Mouse (Mus musculus): ENCODE measurements around the gene Plbd2. TPM values are rescaled to one million over a fixed set of nuclear protein-coding genes. Genes with fewer than 3 reads are reported as not detected.

Plbd2 gene
- polyA plus RNA-seq, 1 experiment from 2014 or later: 41.8 TPM

DNA sequence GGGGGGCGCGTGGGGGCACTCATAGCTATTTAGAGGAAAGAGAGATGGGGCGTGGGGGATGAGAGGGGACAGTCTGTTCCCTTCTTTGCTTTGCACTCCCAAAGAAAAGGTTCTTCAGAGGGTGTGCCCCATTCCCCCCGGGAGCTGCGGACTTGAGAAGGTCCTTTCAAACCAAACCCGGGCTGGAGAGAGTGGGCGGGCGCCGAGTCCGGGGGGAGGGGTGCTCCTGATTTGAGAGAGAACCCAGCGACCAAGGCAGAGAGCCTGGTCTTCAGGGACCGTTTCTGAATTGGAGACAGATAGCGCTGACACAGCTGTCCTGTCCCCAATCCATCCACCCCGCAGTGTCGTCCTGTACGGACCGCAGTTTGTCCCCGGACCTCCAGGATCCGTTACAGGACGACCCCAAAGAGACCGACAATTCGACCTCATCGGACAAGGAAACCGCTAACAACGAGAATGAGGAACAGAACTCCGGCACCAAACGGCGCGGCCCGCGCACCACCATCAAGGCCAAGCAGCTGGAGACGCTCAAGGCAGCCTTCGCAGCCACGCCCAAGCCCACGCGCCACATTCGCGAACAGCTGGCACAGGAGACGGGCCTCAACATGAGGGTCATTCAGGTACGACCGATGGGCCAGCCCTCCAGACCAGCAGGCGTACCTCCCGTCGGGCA lies 68.3 kb downstream of the Plbd2 start:
- Histone ChIP-seq H3K27me3 (replicated peaks) (peaks cover 79% of the 10 kb centered on the region), H3K4me1 (peaks cover 23% of the 10 kb centered on the region), H3K27ac (replicated peaks) (peak overlapping the region; percentile 79), H3K4me2 (peak overlapping the region; percentile 55), H3K36me3 (no peaks in the 10 kb centered on the region), H3K9me3 (replicated peaks) (no peaks in the 10 kb centered on the region), H3K9ac (replicated peaks) (peak overlapping the region; percentile 65), H3K4me3 (replicated peaks) (peak overlapping the region; percentile 54)
- no peak for ATAC-seq (ENCODE audit: low FRiP score)
- under 1% methylated on average over 44 of the region's 44 CpGs for WGBS

DNA sequence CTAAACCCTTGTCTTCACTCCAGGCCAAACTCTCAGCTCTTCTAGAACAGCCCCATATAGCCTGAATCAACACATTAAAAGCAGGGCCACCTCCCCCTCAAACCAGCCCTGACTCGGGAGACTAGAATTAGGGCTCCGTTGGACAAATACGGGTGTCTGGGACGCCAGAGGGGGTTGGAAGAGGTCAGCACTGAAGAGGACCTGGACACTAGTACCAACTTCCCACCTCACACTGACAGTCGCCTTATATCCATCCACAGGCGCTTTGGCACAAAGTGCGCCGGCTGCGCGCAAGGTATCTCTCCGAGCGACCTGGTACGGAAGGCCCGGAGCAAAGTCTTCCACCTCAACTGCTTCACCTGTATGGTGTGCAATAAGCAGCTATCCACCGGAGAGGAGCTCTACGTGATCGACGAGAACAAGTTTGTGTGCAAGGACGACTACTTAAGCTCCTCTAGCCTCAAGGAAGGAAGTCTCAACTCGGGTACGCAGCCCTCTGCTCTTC lies 69.1 kb downstream of the Plbd2 start:
- no peak for ATAC-seq (ENCODE audit: low FRiP score)
- H3K4me3 ChIP-seq (replicated peaks): peak overlapping the region; percentile 54
- no peaks in the 10 kb centered on the region for H3K36me3 ChIP-seq
- H3K4me1 ChIP-seq: peaks cover 15% of the 10 kb centered on the region
- under 1% methylated on average over 21 of the region's 21 CpGs for WGBS
- H3K4me2 ChIP-seq: peak overlapping the region; percentile 55
- peak overlapping the region; percentile 65 for H3K9ac ChIP-seq (replicated peaks)
- H3K27ac ChIP-seq (replicated peaks): peak overlapping the region; percentile 79
- H3K9me3 ChIP-seq (replicated peaks): no peaks in the 10 kb centered on the region
- H3K27me3 ChIP-seq (replicated peaks): peaks cover 78% of the 10 kb centered on the region

Other genes starting within 250 kb of the Plbd2 start
- gene Lhx5, start 71.9 kb downstream of the Plbd2 start, polyA plus RNA-seq (2015; fragmentation: Nextera tagmentation; extraction: Ambion mirVana): 18.7 and 22.4 TPM in 2 replicates
- gene Sdsl, start 30.8 kb downstream of the Plbd2 start, polyA plus RNA-seq (2015; fragmentation: Nextera tagmentation; extraction: Ambion mirVana): 7.9 TPM in 2 replicates
- gene Sds, start 27.1 kb downstream of the Plbd2 start, polyA plus RNA-seq (2015; fragmentation: Nextera tagmentation; extraction: Ambion mirVana): not detected in 2 replicates
- gene Slc8b1, start 7.5 kb upstream of the Plbd2 start, polyA plus RNA-seq (2015; fragmentation: Nextera tagmentation; extraction: Ambion mirVana): 2.8 and 4.4 TPM in 2 replicates
- gene Tpcn1, start 85.0 kb upstream of the Plbd2 start, polyA plus RNA-seq (2015; fragmentation: Nextera tagmentation; extraction: Ambion mirVana): 20.9 and 21.7 TPM in 2 replicates
- gene Iqcd, start 85.4 kb upstream of the Plbd2 start, polyA plus RNA-seq (2015; fragmentation: Nextera tagmentation; extraction: Ambion mirVana): 1.3 and 1.5 TPM in 2 replicates
- 29.4 and 34.0 TPM in 2 replicates for gene Rita1, start 109.0 kb upstream of the Plbd2 start, polyA plus RNA-seq (2015; fragmentation: Nextera tagmentation; extraction: Ambion mirVana)
- 35.7 and 42.0 TPM in 2 replicates for gene Ddx54, start 109.1 kb upstream of the Plbd2 start, polyA plus RNA-seq (2015; fragmentation: Nextera tagmentation; extraction: Ambion mirVana)
- 0.33 and 0.80 TPM in 2 replicates for gene Cfap73, start 130.6 kb upstream of the Plbd2 start, polyA plus RNA-seq (2015; fragmentation: Nextera tagmentation; extraction: Ambion mirVana)
- 0.24 and 0.93 TPM in 2 replicates for gene Rasal1, start 145.2 kb upstream of the Plbd2 start, polyA plus RNA-seq (2015; fragmentation: Nextera tagmentation; extraction: Ambion mirVana)
- gene Dtx1, start 208.3 kb upstream of the Plbd2 start, polyA plus RNA-seq (2015; fragmentation: Nextera tagmentation; extraction: Ambion mirVana): 59.9 and 61.1 TPM in 2 replicates
- 0.20 and 0.46 TPM in 2 replicates for gene Oas2, start 246.2 kb upstream of the Plbd2 start, polyA plus RNA-seq (2015; fragmentation: Nextera tagmentation; extraction: Ambion mirVana)

Measured in neural tube, embryonic 15.5 days (tissue).